Mouse (Mus musculus) MEL (cell line): ENCODE data around the gene Olfr462.

Experiments used
- CTCF ChIP-seq, 3 experiments: IDR thresholded peaks in 2 of 3; conservative IDR thresholded peaks in 1 of 3; 2 replicates each; pipeline ENCODE4 v1.5.1; 2011 to 2012; ENCODE audit warnings: low read length in 3 of 3, low read depth in 2 of 3, mild to moderate bottlenecking in 2 of 3, improper control_type of control experiment in 1 of 3, inconsistent platforms in 1 of 3, mixed read lengths in 1 of 3, moderate library complexity in 1 of 3; ENCODE audit not compliant: control insufficient read depth in 1 of 3, insufficient read depth in 1 of 3, poor library complexity in 1 of 3, severe bottlenecking in 1 of 3
- EP300 ChIP-seq, 2 experiments: IDR thresholded peaks; 2 replicates each; pipeline ENCODE4 v1.6.1; 2011; ENCODE audit warnings: improper control_type of control experiment in 2 of 2, low read length in 2 of 2, low read depth in 1 of 2, mild to moderate bottlenecking in 1 of 2
- ETS1 ChIP-seq: IDR thresholded peaks from 2 replicates; pipeline ENCODE4 v1.6.1; 2012; ENCODE audit warnings: low read depth, mild to moderate bottlenecking, inconsistent platforms, low read length, improper control_type of control experiment, moderate library complexity
- HCFC1 ChIP-seq: IDR thresholded peaks from 2 replicates; pipeline ENCODE4 v1.6.1; 2012; ENCODE audit warnings: low read depth, mild to moderate bottlenecking, inconsistent platforms, low read length, improper control_type of control experiment, moderate library complexity
- KAT2A ChIP-seq: conservative IDR thresholded peaks from 2 replicates; pipeline ENCODE4 v1.6.1; 2012; ENCODE audit warnings: low read depth, low read length, improper control_type of control experiment, inconsistent platforms
- NELFE ChIP-seq: IDR thresholded peaks from 2 replicates; pipeline ENCODE4 v1.6.1; 2011; ENCODE audit warnings: low read depth, low read length, improper control_type of control experiment
- POLR2A ChIP-seq, 2 experiments: IDR thresholded peaks; 2 replicates each; pipeline ENCODE4 v1.6.1; 2011 to 2012; ENCODE audit warnings: low read length in 2 of 2, mild to moderate bottlenecking in 2 of 2, control low read depth in 1 of 2, improper control_type of control experiment in 1 of 2, low read depth in 1 of 2, moderate library complexity in 1 of 2; ENCODE audit not compliant: control insufficient read depth in 1 of 2, insufficient read depth in 1 of 2, poor library complexity in 1 of 2
- POLR2AphosphoS2 ChIP-seq: IDR thresholded peaks from 2 replicates; pipeline ENCODE4 v1.6.1; 2011; ENCODE audit warnings: low read length, improper control_type of control experiment
- TAL1 ChIP-seq: IDR thresholded peaks from 2 replicates; pipeline ENCODE4 v1.6.1; 2012; ENCODE audit warnings: mild to moderate bottlenecking, inconsistent platforms, low read length, moderate library complexity, mixed read lengths
- USF2 ChIP-seq, 2 experiments: IDR thresholded peaks; 2 replicates each; pipeline ENCODE4 v1.6.1; 2011 to 2012; ENCODE audit warnings: improper control_type of control experiment in 2 of 2, low read length in 2 of 2, borderline replicate concordance in 1 of 2, inconsistent platforms in 1 of 2, low read depth in 1 of 2, mild to moderate bottlenecking in 1 of 2; ENCODE audit not compliant: insufficient read depth in 1 of 2

DNA sequence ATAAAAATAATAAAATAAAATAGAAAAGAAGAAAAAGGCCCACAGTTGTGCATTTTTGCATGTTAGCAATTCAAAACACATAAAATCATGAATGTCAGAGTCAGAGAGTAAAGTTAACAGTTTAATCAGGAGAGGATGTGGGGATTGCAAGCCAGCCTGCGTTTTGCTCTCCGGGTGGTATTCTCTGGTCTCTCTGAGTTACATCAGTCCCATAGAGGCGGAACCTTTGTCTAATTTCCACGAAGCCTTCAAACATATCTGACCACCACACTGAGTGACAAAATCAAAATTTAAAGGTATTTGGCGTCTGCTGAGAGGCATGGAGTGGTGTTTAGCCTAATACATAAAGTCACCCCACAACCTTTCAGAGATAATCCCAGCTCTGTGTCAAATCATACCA is 7.2 kb downstream of the Olfr462 start:
- no peak for TF ChIP-seq CTCF (IDR thresholded peaks at IDR 0.05 in 2 of 3, conservative IDR thresholded peaks at IDR 0.05 in 1 of 3; ENCODE audit: control insufficient read depth in 1 of 3, insufficient read depth in 1 of 3, low read depth in 2 of 3, low read length in 3 of 3, poor library complexity in 1 of 3, severe bottlenecking in 1 of 3)
- no peak for TF ChIP-seq TAL1
- no peak for TF ChIP-seq POLR2A (IDR thresholded peaks at IDR 0.05; ENCODE audit: control insufficient read depth in 1 of 2, insufficient read depth in 1 of 2, low read depth in 1 of 2, low read length in 2 of 2, poor library complexity in 1 of 2)
- TF ChIP-seq ETS1: no peak
- no peak for TF ChIP-seq HCFC1
- no peak for TF ChIP-seq POLR2AphosphoS2
- no peak for TF ChIP-seq NELFE
- no peak for TF ChIP-seq KAT2A
- TF ChIP-seq EP300 (IDR thresholded peaks at IDR 0.05; ENCODE audit: low read depth in 1 of 2, low read length in 2 of 2): peak in 1 of 2 experiments; percentile 21; a peak in 1 of 4 replicates
- no peak for TF ChIP-seq USF2 (IDR thresholded peaks at IDR 0.05; ENCODE audit: borderline replicate concordance in 1 of 2, insufficient read depth in 1 of 2, low read depth in 1 of 2, low read length in 2 of 2)
